Mouse (Mus musculus): ENCODE results near the gene Blnk. TPM values are rescaled to one million over a fixed set of nuclear protein-coding genes. Genes with fewer than 3 reads are reported as not detected.

Gene Blnk
- total and polyA plus RNA-seq, 3 experiments = 1.2 to 1.8 (median 1.3) TPM

DNA sequence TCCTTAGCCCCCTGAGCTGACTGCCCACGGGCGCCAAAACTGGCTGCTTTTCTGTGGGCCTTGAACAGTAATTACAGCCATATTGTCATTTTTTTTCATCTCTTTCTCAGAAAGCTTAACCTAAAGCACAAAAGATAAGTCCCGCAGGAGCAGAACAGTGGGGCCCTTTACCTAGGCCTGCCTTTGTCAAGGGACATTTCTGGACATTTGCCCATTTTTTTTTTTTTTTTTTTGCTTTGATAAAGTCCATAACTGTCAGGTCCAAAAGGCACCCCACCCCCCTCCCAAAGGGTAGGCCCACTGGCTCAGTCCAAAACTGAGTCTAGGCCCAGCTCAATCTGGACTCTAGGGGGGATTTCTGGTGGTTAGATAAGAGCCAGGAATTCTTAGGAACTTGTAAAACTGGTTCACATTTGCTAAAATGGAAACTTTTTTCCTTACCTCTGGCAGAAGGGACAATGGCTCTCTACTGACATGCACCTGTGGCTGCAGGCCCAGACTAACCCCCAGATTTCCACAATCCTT is 29.9 kb downstream of the Blnk start:
- DNase-seq = no peak

DNA sequence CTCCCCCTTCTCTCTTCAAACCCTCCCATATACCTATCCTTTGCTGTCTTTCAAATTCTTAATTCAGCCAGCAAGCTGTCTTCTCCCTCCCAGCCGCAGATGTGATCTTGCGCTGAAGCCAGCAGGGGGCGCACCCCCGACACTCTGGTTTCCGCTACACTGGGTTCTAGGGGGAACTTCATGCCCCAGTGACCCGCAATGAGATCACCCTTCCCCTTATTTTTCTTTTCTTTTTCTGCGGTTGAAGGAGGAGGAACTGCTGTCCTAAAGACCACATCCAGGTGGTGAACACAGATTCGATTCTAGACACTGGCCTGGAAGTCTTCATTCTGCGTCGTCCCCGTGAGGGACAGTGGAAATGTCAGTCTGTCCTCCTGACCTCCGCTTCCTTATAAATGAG is 31.3 kb downstream of the Blnk start:
- DNase-seq = peak; percentile 48

DNA sequence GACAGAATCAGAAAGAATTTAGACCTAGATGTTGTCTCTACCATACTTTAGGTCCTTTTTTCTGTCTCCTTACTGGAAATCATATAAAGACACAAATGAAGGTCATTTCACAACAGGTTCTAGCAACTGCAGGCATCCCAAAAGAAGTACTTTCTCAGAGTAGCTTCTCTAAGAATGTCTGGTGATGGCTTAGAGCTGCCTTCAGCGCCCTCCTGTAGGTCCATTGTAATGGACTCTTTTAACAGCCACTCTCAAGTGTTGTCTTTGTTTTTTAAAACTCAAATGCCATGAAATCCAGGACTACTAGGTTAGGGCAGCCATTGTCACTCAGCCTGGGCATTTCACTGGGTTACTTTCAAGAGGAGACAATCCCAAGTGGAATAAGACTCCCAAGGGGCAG is 35.4 kb downstream of the Blnk start:
- DNase-seq = no peak

DNA sequence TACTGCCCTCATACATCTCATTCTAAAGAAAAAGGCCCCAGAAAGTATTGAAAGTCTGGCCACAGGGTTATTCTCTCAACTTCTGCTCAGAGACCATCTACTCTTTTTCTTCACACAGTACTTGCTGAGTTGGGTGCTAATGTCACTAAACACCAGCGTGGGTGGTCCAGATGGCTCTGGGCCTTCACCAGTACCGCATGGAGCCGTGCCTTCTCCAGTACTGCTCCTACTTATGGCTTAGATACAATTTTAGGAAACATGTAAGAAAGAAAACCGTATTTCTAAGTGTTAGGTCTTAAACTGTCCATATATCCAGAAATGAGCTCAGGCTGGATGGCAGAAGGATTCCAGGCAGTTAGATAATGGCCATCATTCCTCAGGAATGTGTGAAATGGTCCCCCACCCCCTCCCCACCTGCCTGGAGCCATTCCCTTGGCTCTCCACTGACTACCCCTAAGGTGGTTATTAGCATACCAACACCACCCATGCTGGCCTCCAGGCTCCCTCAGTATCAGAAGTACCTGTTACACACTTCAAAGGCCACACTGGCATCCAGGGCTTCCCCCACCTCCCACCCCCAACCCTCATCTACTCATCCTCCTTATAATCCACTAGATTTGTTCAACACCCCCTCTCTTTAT is 47.3 kb downstream of the Blnk start:
- no peak for DNase-seq

DNA sequence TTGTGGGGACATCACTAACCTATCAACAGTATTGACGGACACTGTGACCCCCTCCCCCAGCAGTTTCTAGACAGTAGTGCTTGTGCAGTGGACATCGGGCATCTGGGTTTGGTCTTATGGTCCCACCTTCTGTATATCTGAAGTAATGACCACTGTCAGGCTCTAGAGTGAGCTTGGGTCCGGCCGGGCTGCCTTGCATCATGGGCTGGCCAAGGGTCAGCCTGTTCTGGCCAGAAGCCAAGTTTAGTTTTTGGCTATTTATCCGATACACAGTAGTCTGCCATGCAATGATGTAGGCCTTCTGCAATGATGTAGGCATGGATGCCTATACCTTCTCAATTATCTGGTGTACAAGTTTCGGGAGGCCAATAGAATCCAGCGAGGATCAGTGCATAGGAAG is 50.8 kb downstream of the Blnk start:
- no peak for DNase-seq

DNA sequence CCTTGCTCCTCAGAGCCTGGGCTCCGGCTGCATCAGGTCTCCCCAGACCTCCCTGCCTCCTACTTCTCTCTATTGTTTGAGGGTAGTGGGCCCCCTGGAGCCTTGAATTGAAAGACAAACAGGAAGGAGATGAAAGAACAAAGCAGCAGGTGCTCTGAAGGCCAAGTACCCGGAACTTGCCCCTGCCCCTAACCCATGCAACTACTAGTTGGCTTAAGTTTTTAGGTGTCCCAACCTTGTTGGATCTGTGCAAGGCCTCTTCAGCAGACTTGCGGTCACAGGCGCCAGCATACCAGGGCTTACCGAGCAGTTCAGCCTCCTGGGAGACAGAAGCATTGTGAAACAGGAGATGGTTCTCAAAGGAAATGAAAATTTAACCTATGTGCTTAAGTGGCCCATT is 58.3 kb downstream of the Blnk start:
- no peak for DNase-seq

DNA sequence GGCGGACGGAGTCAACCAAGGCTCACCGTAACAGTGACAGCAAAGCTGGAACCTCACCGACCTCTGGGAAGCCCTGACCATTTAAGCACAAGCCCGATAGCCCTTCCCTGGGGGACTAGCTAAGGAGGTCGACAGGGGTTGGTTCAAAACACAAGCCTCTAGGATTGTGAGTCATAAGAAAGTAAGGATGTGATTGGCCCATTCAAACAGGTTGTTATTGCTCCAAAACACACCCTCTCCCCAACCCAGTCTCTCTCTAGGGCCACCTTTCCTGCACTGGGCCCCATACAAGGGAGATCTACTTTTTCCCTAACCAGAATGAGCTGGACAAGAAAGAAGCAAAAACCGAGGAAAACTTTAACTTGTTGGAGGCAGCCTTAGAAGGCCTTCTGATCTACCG is 59.0 kb downstream of the Blnk start:
- no peak for DNase-seq

DNA sequence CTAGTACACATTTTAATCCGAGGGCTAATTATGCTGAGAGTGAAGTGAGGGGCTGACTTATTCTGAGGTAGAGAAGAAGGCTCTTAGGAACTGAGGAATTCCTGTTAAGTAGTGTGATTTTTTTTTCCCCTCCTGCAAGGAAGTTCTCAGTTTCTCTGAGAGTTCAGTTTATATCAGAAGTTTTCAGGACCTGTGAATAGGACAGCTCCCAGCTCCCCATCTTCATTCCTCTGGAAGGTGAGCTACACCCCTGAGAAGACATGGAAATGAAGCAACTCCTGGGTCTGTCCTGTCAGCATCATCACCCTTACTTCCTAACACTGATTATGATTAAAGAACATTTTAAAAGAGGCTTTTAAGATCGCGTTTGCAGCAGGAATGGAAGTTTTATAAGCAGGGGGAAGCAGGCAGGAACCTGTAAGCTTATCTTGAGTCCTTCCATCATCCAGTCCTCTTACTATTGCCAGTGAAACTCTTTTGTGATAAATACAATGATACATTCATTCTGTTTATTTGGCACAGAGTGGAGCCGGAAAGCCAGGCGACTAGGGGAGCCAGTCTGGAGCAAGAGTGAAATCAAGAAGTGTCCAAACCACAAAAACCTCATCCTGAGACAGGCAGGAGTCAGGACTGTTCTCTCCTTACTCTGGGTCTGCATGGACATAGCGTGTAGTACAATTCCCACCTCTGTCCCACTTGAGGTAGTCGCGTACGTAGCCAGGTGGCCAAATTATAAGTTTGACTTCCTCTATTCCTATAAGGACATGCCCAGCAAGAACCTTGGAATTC is 62.6 kb downstream of the Blnk start:
- no peak for DNase-seq

DNA sequence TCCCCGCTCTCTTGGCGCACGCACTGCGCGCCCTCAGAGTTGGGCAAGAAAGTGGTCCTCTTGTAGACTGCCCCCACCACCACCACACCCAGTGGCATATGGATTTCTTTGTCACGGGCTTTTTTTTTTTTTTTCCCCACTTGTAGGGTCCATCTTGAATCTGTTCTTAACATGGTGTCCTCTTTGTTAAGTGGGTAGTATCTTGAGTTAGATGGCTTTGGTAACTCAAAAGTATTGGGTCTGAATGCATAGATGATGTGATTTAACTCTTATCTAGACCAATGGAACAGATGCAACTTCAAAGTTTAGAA is 99.0 kb downstream of the Blnk start:
- no peak for DNase-seq

DNA sequence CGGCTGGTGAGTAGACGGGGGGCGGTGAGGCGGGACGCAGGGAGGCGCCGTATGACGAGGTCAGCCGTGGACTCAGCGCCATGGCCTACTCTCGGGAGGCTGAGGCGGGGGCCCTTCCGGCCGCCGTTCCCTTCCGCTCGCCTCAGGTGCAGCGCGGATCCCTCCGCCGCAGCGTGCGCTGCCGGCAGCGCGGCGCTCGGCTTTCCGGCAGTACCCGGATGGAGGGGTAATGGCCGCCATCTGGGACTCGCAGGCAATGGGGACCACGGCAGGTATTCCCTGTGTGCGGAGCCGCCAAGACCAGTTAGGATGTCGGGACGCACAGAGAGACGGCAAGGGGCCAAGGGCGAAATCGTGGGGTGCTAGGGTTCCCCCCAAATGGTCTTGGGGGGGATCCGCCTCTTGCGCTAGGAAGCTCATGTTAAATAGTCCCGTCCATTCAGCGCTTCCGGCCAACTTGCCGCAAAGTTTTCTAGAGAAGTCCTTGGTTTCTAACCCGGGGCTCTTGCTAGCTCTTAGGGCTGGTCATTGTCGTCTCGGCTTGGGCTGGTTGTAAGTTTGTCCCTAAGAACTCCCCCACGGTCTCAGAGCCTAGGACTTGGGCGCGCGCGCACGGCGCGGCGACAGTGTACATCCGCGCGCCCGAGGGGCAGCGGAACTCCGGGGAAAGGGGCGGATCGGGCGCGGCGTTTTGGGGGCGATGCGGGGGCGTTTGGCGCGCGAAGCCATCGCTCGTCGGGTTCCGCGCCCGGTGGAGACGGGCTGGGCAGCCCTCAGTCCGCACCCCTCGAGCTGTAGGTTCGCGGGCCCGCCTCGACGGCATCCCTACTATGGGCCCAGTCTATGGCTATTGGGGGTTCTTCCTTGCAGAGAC is 99.6 kb downstream of the Blnk start, which contains the start of gene Zfp518a:
Gene Zfp518a, plus strand, starts transcription at position 187 of the 874 bp plus-strand sequence.
- peak; percentile 93 for DNase-seq

DNA sequence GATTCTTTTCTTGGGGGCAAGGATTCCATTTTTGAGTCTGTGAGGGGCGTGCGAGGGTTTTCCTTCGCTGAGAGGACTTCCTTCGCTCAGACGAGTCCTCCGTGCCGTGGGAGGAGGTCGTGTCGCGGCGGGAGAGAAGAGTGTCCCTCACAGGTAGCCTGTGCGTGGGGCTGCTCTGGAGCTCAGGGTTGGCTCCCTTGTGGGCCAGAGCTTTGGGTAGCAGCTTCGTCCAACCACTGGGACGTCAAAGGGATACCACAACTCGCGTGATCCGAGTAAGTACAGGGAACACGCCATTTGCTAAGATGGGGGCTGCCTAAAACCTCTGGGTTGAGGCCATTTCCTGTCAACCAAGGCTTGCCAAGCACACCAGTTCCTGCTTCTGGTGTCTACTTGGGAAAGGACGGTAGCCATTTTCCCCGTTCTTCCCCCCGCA is 100.2 kb downstream of the Blnk start:
- DNase-seq = no peak

DNA sequence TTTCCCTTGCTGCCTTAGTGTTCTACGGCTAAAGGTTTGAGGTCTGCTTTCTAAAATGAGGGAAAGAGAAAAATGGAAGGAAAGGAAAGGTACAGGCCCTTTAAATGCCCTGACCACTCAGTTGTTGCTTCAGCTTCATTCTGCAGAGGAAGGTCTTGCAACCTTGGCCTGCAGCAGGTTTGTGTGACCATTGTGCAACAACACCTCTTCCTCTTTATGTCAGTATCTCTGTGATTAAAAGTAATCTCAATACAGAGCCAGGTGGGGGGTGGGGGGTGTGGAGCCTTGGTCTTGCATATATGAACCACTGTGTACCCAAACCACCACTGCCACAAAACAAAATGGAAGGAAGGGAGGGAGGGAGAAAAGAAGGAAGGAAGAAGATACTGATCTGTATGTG is 105.4 kb downstream of the Blnk start:
- DNase-seq = no peak

DNA sequence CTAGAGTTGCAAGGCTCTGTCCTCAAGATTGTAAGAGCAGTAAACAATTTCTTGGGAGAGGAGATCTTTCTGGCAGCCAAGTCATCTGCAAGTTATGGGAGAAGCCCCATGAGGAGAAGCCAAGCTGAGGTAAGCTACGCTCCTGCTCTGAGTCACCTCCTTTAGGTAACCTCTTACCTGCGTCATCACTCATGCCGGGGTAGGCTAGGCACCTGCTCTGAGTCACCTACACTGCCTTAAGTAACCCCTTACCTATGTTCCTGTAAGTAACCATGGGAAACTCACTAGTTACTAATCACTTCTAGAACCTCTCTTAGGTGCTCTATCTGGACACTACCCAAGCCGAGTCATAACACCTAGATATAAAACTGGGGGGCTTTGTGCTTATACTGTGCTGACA is 112.6 kb downstream of the Blnk start:
- no peak for DNase-seq

Small RNA genes within 50 kb of the gene (microRNA-seq; reads per million reads assigned to microRNA genes)
- gene Mir8092 = 0 to 0.44 reads per million in 2 experiments

Other genes with a start within 250 kb of the Blnk start
- not detected for gene Cc2d2b, start 245.8 kb downstream of the Blnk start, total RNA-seq (2021)
- gene Cc2d2b, start 245.8 kb downstream of the Blnk start, polyA plus RNA-seq (2012; rRNA removed) = 0.02 TPM in 1 of 2 replicates, not detected in the other
- gene Ccnj, start 163.3 kb downstream of the Blnk start, total RNA-seq (2021) = 1 to 10 TPM; 3.9 to 4.9 TPM
- 6.9 and 8.4 TPM in 2 replicates for gene Ccnj, start 163.3 kb downstream of the Blnk start, polyA plus RNA-seq (2012; rRNA removed)
- 10 to 100 TPM; 11.0 to 12.4 TPM for gene Zfp518a, start 99.8 kb downstream of the Blnk start, total RNA-seq (2021)
- 0.16 and 0.21 TPM in 2 replicates for gene Zfp518a, start 99.8 kb downstream of the Blnk start, polyA plus RNA-seq (2012; rRNA removed)
- not detected for gene Dntt, start 34.7 kb upstream of the Blnk start, total RNA-seq (2021)
- gene Dntt, start 34.7 kb upstream of the Blnk start, polyA plus RNA-seq (2012; rRNA removed) = not detected in 2 replicates
- not detected for gene Opalin, start 82.6 kb upstream of the Blnk start, total RNA-seq (2021)
- not detected in 2 replicates for gene Opalin, start 82.6 kb upstream of the Blnk start, polyA plus RNA-seq (2012; rRNA removed)
- not detected for gene Tll2, start 212.3 kb upstream of the Blnk start, total RNA-seq (2021)
- 0.11 and 0.12 TPM in 2 replicates for gene Tll2, start 212.3 kb upstream of the Blnk start, polyA plus RNA-seq (2012; rRNA removed)

All from adrenal gland, adult 2 months (tissue).